ENCODE assay signal across 25 mouse cellular contexts in genomic region chr10:109466516-109466915, GRCm38 (mm10).
"Had no signal": no experiment of that assay in that cellular context is flagged by ENCODE, and none has a peak within 500 bp of the region (broad histone marks: within the 10 kb centered on the region; RNA-seq: fewer than 3 reads in every experiment).

No protein-coding gene starts in this region.

- DNase-seq: gastrocnemius, adult 2 months; gastrocnemius, postnatal 10 days; gastrocnemius, postnatal 25 days; heart, adult 18-20 months; heart, postnatal 14 days; heart, postnatal 36 days; kidney, adult 11 months; kidney, adult 2 months; kidney, adult 9 months; kidney, postnatal 14 days; kidney, postnatal 36 days; layer of hippocampus, adult 9-11 months; layer of hippocampus, postnatal 36 days; left cerebral cortex, postnatal 4 days had no signal

- H3K36me3 ChIP-seq: heart, embryonic 13.5 days; heart, embryonic 15.5 days; hindbrain, embryonic 13.5 days; hindbrain, embryonic 15.5 days; kidney, embryonic 15.5 days; limb, embryonic 13.5 days; limb, embryonic 15.5 days; liver, embryonic 12.5 days had no signal

- H3K4me3 ChIP-seq: gastrocnemius, adult 2 months; heart, embryonic 13.5 days; heart, embryonic 15.5 days; hindbrain, embryonic 13.5 days; hindbrain, embryonic 15.5 days; kidney, embryonic 15.5 days; limb, embryonic 13.5 days; limb, embryonic 15.5 days; liver, embryonic 12.5 days had no signal

- H3K27me3 ChIP-seq: heart, embryonic 13.5 days; heart, embryonic 15.5 days; hindbrain, embryonic 13.5 days; hindbrain, embryonic 15.5 days; kidney, embryonic 15.5 days; limb, embryonic 13.5 days; limb, embryonic 15.5 days; liver, embryonic 12.5 days had no signal

- H3K4me1 ChIP-seq: heart, embryonic 13.5 days; heart, embryonic 15.5 days; hindbrain, embryonic 13.5 days; hindbrain, embryonic 15.5 days; kidney, embryonic 15.5 days; limb, embryonic 13.5 days; limb, embryonic 15.5 days; liver, embryonic 12.5 days had no signal

- H3K9me3 ChIP-seq: heart, embryonic 13.5 days; heart, embryonic 15.5 days; hindbrain, embryonic 13.5 days; hindbrain, embryonic 15.5 days; kidney, embryonic 15.5 days; limb, embryonic 13.5 days; limb, embryonic 15.5 days; liver, embryonic 12.5 days had no signal

- H3K27ac ChIP-seq: gastrocnemius, adult 2 months; heart, embryonic 13.5 days; heart, embryonic 15.5 days; hindbrain, embryonic 13.5 days; hindbrain, embryonic 15.5 days; hindbrain, postnatal 0 days; kidney, embryonic 15.5 days; kidney, postnatal 0 days; limb, embryonic 13.5 days; limb, embryonic 15.5 days; liver, embryonic 12.5 days; liver, embryonic 14.5 days had no signal
